Mouse (Mus musculus): ENCODE data around the gene Trim2. TPM values are rescaled to one million over a fixed set of nuclear protein-coding genes. Genes with fewer than 3 reads are reported as not detected.
A peak's percentile ranks its signal among the peaks of the same experiment; 100 is the strongest.

Trim2 gene
- polyA plus RNA-seq, 1 experiment from 2014 or later = 159 TPM

GRCm38 (mm10) chr3:84337585-84337984, 30.9 kb upstream of the Trim2 start:
- 63% methylated on average over 9 of the region's 11 CpGs for WGBS
- no peak overlapping the region for H3K27ac ChIP-seq
- H3K9me3 ChIP-seq = no peaks in the 10 kb centered on the region
- 0 out of 2 replicates have a peak, but pooled peaks cover 3% of the 10 kb centered on the region for H3K4me1 ChIP-seq
- ATAC-seq (replicated peaks) = no peak
- peaks cover 11% of the 10 kb centered on the region for H3K27me3 ChIP-seq (replicated peaks)
- H3K36me3 ChIP-seq (replicated peaks) = no peaks in the 10 kb centered on the region
- H3K9ac ChIP-seq = no peak overlapping the region
- H3K4me3 ChIP-seq = no peak overlapping the region
- no peak overlapping the region for H3K4me2 ChIP-seq

- H3K9ac ChIP-seq = no peak overlapping the region
- H3K27ac ChIP-seq = no peak overlapping the region
- H3K4me2 ChIP-seq = no peak overlapping the region
- no peaks in the 10 kb centered on the region for H3K9me3 ChIP-seq
- 0 out of 2 replicates have a peak, but pooled peaks cover 3% of the 10 kb centered on the region for H3K4me1 ChIP-seq
- ATAC-seq (replicated peaks) = no peak
- no peaks in the 10 kb centered on the region for H3K36me3 ChIP-seq (replicated peaks)
- H3K4me3 ChIP-seq = no peak overlapping the region
- peaks cover 11% of the 10 kb centered on the region for H3K27me3 ChIP-seq (replicated peaks)
- WGBS = 88% methylated on average over 12 of the region's 12 CpGs
These were observed 29.7 kb upstream of the Trim2 start for GRCm38 (mm10) chr3:84336342-84336741.

GRCm38 (mm10) chr3:84335421-84336073, 28.9 kb upstream of the Trim2 start:
- Histone ChIP-seq H3K27ac (no peak overlapping the region), H3K9ac (no peak overlapping the region), H3K36me3 (replicated peaks) (no peaks in the 10 kb centered on the region), H3K4me2 (peak overlapping the region; percentile 47; the same call in 1 of the 2 replicates), H3K9me3 (no peaks in the 10 kb centered on the region), H3K4me3 (no peak overlapping the region), H3K4me1 (0 out of 2 replicates have a peak, but pooled peaks cover 3% of the 10 kb centered on the region), H3K27me3 (replicated peaks) (peaks cover 11% of the 10 kb centered on the region)
- no peak for ATAC-seq (replicated peaks)
- WGBS = 38% methylated on average over 8 of the region's 8 CpGs

- Histone ChIP-seq H3K4me2 (peak overlapping the region; percentile 47), H3K27me3 (replicated peaks) (peaks cover 11% of the 10 kb centered on the region), H3K27ac (no peak overlapping the region), H3K9ac (no peak overlapping the region), H3K4me3 (peak overlapping the region; percentile 26), H3K4me1 (0 out of 2 replicates have a peak, but pooled peaks cover 3% of the 10 kb centered on the region), H3K36me3 (replicated peaks) (no peaks in the 10 kb centered on the region), H3K9me3 (no peaks in the 10 kb centered on the region)
- ATAC-seq (replicated peaks) = 0 out of 2 replicates have a peak, but pooled peaks have one; percentile 10
- WGBS = 10% methylated on average over 20 of the region's 20 CpGs
These were observed 28.2 kb upstream of the Trim2 start for GRCm38 (mm10) chr3:84334771-84335420.

GRCm38 (mm10) chr3:84333400-84334349, 27.0 kb upstream of the Trim2 start:
- no peak overlapping the region for H3K4me3 ChIP-seq
- no peaks in the 10 kb centered on the region for H3K9me3 ChIP-seq
- H3K27ac ChIP-seq = no peak overlapping the region
- no peak overlapping the region for H3K9ac ChIP-seq
- H3K4me2 ChIP-seq = no peak overlapping the region
- peaks cover 11% of the 10 kb centered on the region for H3K27me3 ChIP-seq (replicated peaks)
- ATAC-seq (replicated peaks) = no peak
- 48% methylated on average over 22 of the region's 22 CpGs for WGBS
- H3K4me1 ChIP-seq = 0 out of 2 replicates have a peak, but pooled peaks cover 3% of the 10 kb centered on the region
- H3K36me3 ChIP-seq (replicated peaks) = no peaks in the 10 kb centered on the region

- 80% methylated on average over 2 of the region's 2 CpGs for WGBS
- H3K36me3 ChIP-seq (replicated peaks) = no peaks in the 10 kb centered on the region
- 0 out of 2 replicates have a peak, but pooled peaks cover 3% of the 10 kb centered on the region for H3K4me1 ChIP-seq
- no peak for ATAC-seq (replicated peaks)
- H3K4me3 ChIP-seq = no peak overlapping the region
- no peak overlapping the region for H3K27ac ChIP-seq
- no peak overlapping the region for H3K4me2 ChIP-seq
- H3K27me3 ChIP-seq (replicated peaks) = peaks cover 9% of the 10 kb centered on the region
- no peak overlapping the region for H3K9ac ChIP-seq
- no peaks in the 10 kb centered on the region for H3K9me3 ChIP-seq
These were observed 23.5 kb upstream of the Trim2 start for GRCm38 (mm10) chr3:84330210-84330609.

- no peak overlapping the region for H3K4me3 ChIP-seq
- no peaks in the 10 kb centered on the region for H3K36me3 ChIP-seq (replicated peaks)
- H3K27ac ChIP-seq = no peak overlapping the region
- no peak overlapping the region for H3K9ac ChIP-seq
- no peak for ATAC-seq (replicated peaks)
- no peak overlapping the region for H3K4me2 ChIP-seq
- H3K27me3 ChIP-seq (replicated peaks) = no peaks in the 10 kb centered on the region
- peaks cover 5% of the 10 kb centered on the region for H3K4me1 ChIP-seq
- WGBS = 87% methylated on average over 12 of the region's 12 CpGs
- no peaks in the 10 kb centered on the region for H3K9me3 ChIP-seq
These were observed 18.3 kb upstream of the Trim2 start for GRCm38 (mm10) chr3:84324967-84325441.

- no peak for ATAC-seq (replicated peaks)
- WGBS = 20% methylated on average over 3 of the region's 3 CpGs
- no peak overlapping the region for H3K4me3 ChIP-seq
These were observed 17.8 kb upstream of the Trim2 start for GRCm38 (mm10) chr3:84324478-84324877.

GRCm38 (mm10) chr3:84324000-84324399, 17.3 kb upstream of the Trim2 start:
- Histone ChIP-seq H3K9ac (no peak overlapping the region), H3K9me3 (no peaks in the 10 kb centered on the region), H3K36me3 (replicated peaks) (no peaks in the 10 kb centered on the region), H3K27me3 (replicated peaks) (no peaks in the 10 kb centered on the region), H3K4me3 (no peak overlapping the region), H3K4me2 (no peak overlapping the region), H3K27ac (no peak overlapping the region), H3K4me1 (peaks cover 5% of the 10 kb centered on the region)
- ATAC-seq (replicated peaks) = no peak
- WGBS = 38% methylated on average over 6 of the region's 6 CpGs

More at GRCm38 (mm10) chr3:84324478-84324877, 17.8 kb upstream of the Trim2 start:
- Histone ChIP-seq H3K36me3 (replicated peaks) (no peaks in the 10 kb centered on the region), H3K4me2 (no peak overlapping the region), H3K9ac (no peak overlapping the region), H3K27me3 (replicated peaks) (no peaks in the 10 kb centered on the region), H3K27ac (no peak overlapping the region), H3K9me3 (no peaks in the 10 kb centered on the region), H3K4me1 (peaks cover 5% of the 10 kb centered on the region)

- no peak overlapping the region for H3K9ac ChIP-seq
- H3K4me1 ChIP-seq = peaks cover 9% of the 10 kb centered on the region
- no peak overlapping the region for H3K4me2 ChIP-seq
- H3K9me3 ChIP-seq = no peaks in the 10 kb centered on the region
- no peaks in the 10 kb centered on the region for H3K36me3 ChIP-seq (replicated peaks)
- WGBS = 86% methylated on average over 3 of the region's 3 CpGs
- ATAC-seq (replicated peaks) = no peak
- H3K27ac ChIP-seq = no peak overlapping the region
- no peaks in the 10 kb centered on the region for H3K27me3 ChIP-seq (replicated peaks)
- H3K4me3 ChIP-seq = no peak overlapping the region
These were observed 12.8 kb upstream of the Trim2 start for GRCm38 (mm10) chr3:84319504-84319903.

- Histone ChIP-seq H3K27me3 (replicated peaks) (no peaks in the 10 kb centered on the region), H3K4me2 (no peak overlapping the region), H3K36me3 (replicated peaks) (no peaks in the 10 kb centered on the region), H3K9ac (no peak overlapping the region), H3K4me3 (no peak overlapping the region), H3K4me1 (peaks cover 5% of the 10 kb centered on the region; the same call in 1 of the 2 replicates), H3K27ac (no peak overlapping the region), H3K9me3 (no peaks in the 10 kb centered on the region)
- 91% methylated on average over 4 of the region's 4 CpGs for WGBS
- no peak for ATAC-seq (replicated peaks)
These were observed 12.2 kb upstream of the Trim2 start for GRCm38 (mm10) chr3:84318865-84319264.
